Mouse (Mus musculus) layer of hippocampus, adult 2 months (tissue): Measurements from ENCODE around the gene Tex45. TPM values are rescaled to one million over a fixed set of nuclear protein-coding genes. Genes with fewer than 3 reads are reported as not detected.

Source experiments
- DNase-seq, 2 experiments: peaks; one replicate each; pipeline ENCODE4 v3.0.0; 2022; ENCODE audit warnings: low spot score in 2 of 2
- H3K27ac ChIP-seq: fragments of 200-600 bp; 2 replicates; pipeline ENCODE4 v1.8.1; 2022
- H3K4me3 ChIP-seq: fragments of 200-600 bp; 2 replicates; pipeline ENCODE4 v1.8.1; 2022; ENCODE audit warnings: mild to moderate bottlenecking
- CTCF ChIP-seq: fragments of 200-600 bp; conservative IDR thresholded peaks from 2 replicates; pipeline ENCODE4 v1.8.1; 2022; ENCODE audit warnings: antibody characterized with exemption, mild to moderate bottlenecking, moderate library complexity
- total RNA-seq, 2 experiments: library from RNA; stranded (reverse); gene quantifications; 2 replicates each; pipeline ENCODE4 v1.2.3; 2021

Gene Tex45
- total RNA-seq, 2 experiments from 2014 or later = 0.23 to 0.54 TPM

- TF ChIP-seq CTCF = no peak
- H3K4me3 ChIP-seq = no peak overlapping the region
- no peak overlapping the region for H3K27ac ChIP-seq
- DNase-seq = no peak
These were observed 25.1 kb downstream of the Tex45 start for GRCm38 (mm10) chr8:3495578-3496427.

- no peak overlapping the region for H3K27ac ChIP-seq
- DNase-seq = no peak
- H3K4me3 ChIP-seq = no peak overlapping the region
- TF ChIP-seq CTCF = no peak
These were observed 25.7 kb downstream of the Tex45 start for GRCm38 (mm10) chr8:3496428-3496748.

- no peak for DNase-seq
- TF ChIP-seq CTCF = no peak
- no peak overlapping the region for H3K27ac ChIP-seq
- no peak overlapping the region for H3K4me3 ChIP-seq
These were observed 27.9 kb downstream of the Tex45 start for GRCm38 (mm10) chr8:3498583-3498982.

- TF ChIP-seq CTCF = no peak
- Histone ChIP-seq H3K27ac (peak overlapping the region; percentile 98), H3K4me3 (peak overlapping the region; percentile 82)
- DNase-seq = no peak
These were observed 29.1 kb downstream of the Tex45 start for GRCm38 (mm10) chr8:3499751-3500150.

GRCm38 (mm10) chr8:3500235-3501090 lies 29.8 kb downstream of the Tex45 start, which contains the start of gene Mcoln1:
Gene Mcoln1, plus strand, starts transcription at chr8:3500457.
- TF ChIP-seq CTCF = no peak; the same call in 1 of the 2 replicates
- Histone ChIP-seq H3K4me3 (peak within 1 kb of the TSS; percentile 82), H3K27ac (peak within 1 kb of the TSS; percentile 98)
- DNase-seq = peak; percentile 97 to 99

GRCm38 (mm10) chr8:3502217-3502616 lies 31.6 kb downstream of the Tex45 start:
- peak overlapping the region; percentile 56; the same call in 1 of the 2 replicates for H3K27ac ChIP-seq
- peak overlapping the region; percentile 4; the same call in 1 of the 2 replicates for H3K4me3 ChIP-seq
- TF ChIP-seq CTCF = no peak
- peak in 1 of 2 experiments; percentile 74 for DNase-seq

GRCm38 (mm10) chr8:3507979-3508754 lies 37.5 kb downstream of the Tex45 start:
- no peak overlapping the region for H3K4me3 ChIP-seq
- DNase-seq = no peak
- no peak for TF ChIP-seq CTCF
- no peak overlapping the region for H3K27ac ChIP-seq

GRCm38 (mm10) chr8:3514681-3515247 lies 44.1 kb downstream of the Tex45 start:
- peak overlapping the region; percentile 92 for H3K4me3 ChIP-seq
- no peak for TF ChIP-seq CTCF
- H3K27ac ChIP-seq = peak overlapping the region; percentile 96
- DNase-seq = no peak

GRCm38 (mm10) chr8:3515260-3515671 lies 44.6 kb downstream of the Tex45 start, which contains the start of gene Pnpla6:
Gene Pnpla6, plus strand, starts transcription at chr8:3515384.
- no peak for TF ChIP-seq CTCF
- DNase-seq = peak; percentile 89 to 93

GRCm38 (mm10) chr8:3515771-3516417 lies 45.2 kb downstream of the Tex45 start:
- Histone ChIP-seq H3K4me3 (peak overlapping the region; percentile 92), H3K27ac (peak overlapping the region; percentile 96)
- peak; percentile 56 to 63 for DNase-seq
- no peak for TF ChIP-seq CTCF

More at GRCm38 (mm10) chr8:3515260-3515671, 44.6 kb downstream of the Tex45 start, which contains the start of gene Pnpla6:
- Histone ChIP-seq H3K4me3 (peak within 1 kb of the TSS; percentile 92), H3K27ac (peak within 1 kb of the TSS; percentile 96)

GRCm38 (mm10) chr8:3516450-3517116 lies 45.9 kb downstream of the Tex45 start:
- Histone ChIP-seq H3K27ac (peak overlapping the region; percentile 96), H3K4me3 (peak overlapping the region; percentile 92)
- no peak for TF ChIP-seq CTCF
- peak; percentile 93 to 94 for DNase-seq
